Mouse (Mus musculus) splenic B cell, adult 2 months (primary cell): ENCODE data around the gene Emsy.
A peak's percentile ranks its signal among the peaks of the same experiment; 100 is the strongest.

ENCODE experiments used
- DNase-seq: peaks from one replicate; pipeline ENCODE4 v3.0.0-alpha.2; 2011; ENCODE audit warnings: low read depth, low spot score
- H3K27me3 ChIP-seq: 2 replicates; pipeline ENCODE4 v1.6.1; 2012; ENCODE audit warnings: mild to moderate bottlenecking, low read length, moderate library complexity, mixed read lengths; ENCODE audit not compliant: control insufficient read depth, poor library complexity, insufficient read depth, severe bottlenecking
- H3K36me3 ChIP-seq: 2 replicates; pipeline ENCODE4 v1.6.1; 2012; ENCODE audit warnings: mild to moderate bottlenecking, low read length, moderate library complexity, mixed read lengths; ENCODE audit not compliant: control insufficient read depth, poor library complexity, insufficient read depth, severe bottlenecking

Gene Emsy

GRCm38 (mm10) chr7:98656531-98657221 lies at the start of gene Emsy:
TSS of gene Emsy (minus strand) at chr7:98656783.
- Histone ChIP-seq H3K27me3 (no peaks in the 10 kb centered on the region), H3K36me3 (peaks cover 2% of the 10 kb centered on the region; the same call in 1 of the 2 replicates)
- DNase-seq: peak; percentile 93

GRCm38 (mm10) chr7:98704276-98704675 lies 47.7 kb upstream of the Emsy start:
- H3K36me3 ChIP-seq: no peaks in the 10 kb centered on the region
- no peak for DNase-seq
- no peaks in the 10 kb centered on the region for H3K27me3 ChIP-seq

- no peak for DNase-seq
- Histone ChIP-seq H3K27me3 (no peaks in the 10 kb centered on the region), H3K36me3 (no peaks in the 10 kb centered on the region)
Measured at GRCm38 (mm10) chr7:98703365-98703881, 46.8 kb upstream of the Emsy start.

- Histone ChIP-seq H3K27me3 (no peaks in the 10 kb centered on the region), H3K36me3 (no peaks in the 10 kb centered on the region)
- peak; percentile 100 for DNase-seq
Measured at GRCm38 (mm10) chr7:98702283-98703240, 46.0 kb upstream of the Emsy start, which contains the start of gene Thap12. TSS of gene Thap12 (plus strand) at chr7:98703103.

- no peak for DNase-seq
- Histone ChIP-seq H3K27me3 (no peaks in the 10 kb centered on the region), H3K36me3 (no peaks in the 10 kb centered on the region)
Measured at GRCm38 (mm10) chr7:98701771-98702170, 45.2 kb upstream of the Emsy start.

- no peaks in the 10 kb centered on the region for H3K36me3 ChIP-seq
- no peak for DNase-seq
- H3K27me3 ChIP-seq: no peaks in the 10 kb centered on the region
Measured at GRCm38 (mm10) chr7:98698590-98698989, 42.0 kb upstream of the Emsy start.

GRCm38 (mm10) chr7:98698041-98698440 lies 41.5 kb upstream of the Emsy start:
- H3K27me3 ChIP-seq: no peaks in the 10 kb centered on the region
- no peaks in the 10 kb centered on the region for H3K36me3 ChIP-seq
- no peak for DNase-seq

- DNase-seq: peak; percentile 28
- no peaks in the 10 kb centered on the region for H3K27me3 ChIP-seq
- H3K36me3 ChIP-seq: no peaks in the 10 kb centered on the region
Measured at GRCm38 (mm10) chr7:98697496-98697895, 40.9 kb upstream of the Emsy start.

- H3K36me3 ChIP-seq: no peaks in the 10 kb centered on the region
- H3K27me3 ChIP-seq: no peaks in the 10 kb centered on the region
- DNase-seq: peak; percentile 73
Measured at GRCm38 (mm10) chr7:98694046-98694445, 37.5 kb upstream of the Emsy start.

- no peaks in the 10 kb centered on the region for H3K27me3 ChIP-seq
- no peaks in the 10 kb centered on the region for H3K36me3 ChIP-seq
- DNase-seq: no peak
Measured at GRCm38 (mm10) chr7:98692761-98693546, 36.4 kb upstream of the Emsy start.

- no peak for DNase-seq
- no peaks in the 10 kb centered on the region for H3K27me3 ChIP-seq
Measured at GRCm38 (mm10) chr7:98690831-98691230, 34.2 kb upstream of the Emsy start.

GRCm38 (mm10) chr7:98690126-98690525 lies 33.5 kb upstream of the Emsy start:
- DNase-seq: no peak
- Histone ChIP-seq H3K27me3 (no peaks in the 10 kb centered on the region), H3K36me3 (no peaks in the 10 kb centered on the region)

More at GRCm38 (mm10) chr7:98690831-98691230, 34.2 kb upstream of the Emsy start:
- no peaks in the 10 kb centered on the region for H3K36me3 ChIP-seq

- Histone ChIP-seq H3K27me3 (no peaks in the 10 kb centered on the region), H3K36me3 (no peaks in the 10 kb centered on the region)
- DNase-seq: no peak
Measured at GRCm38 (mm10) chr7:98685895-98686294, 29.3 kb upstream of the Emsy start.

- Histone ChIP-seq H3K36me3 (no peaks in the 10 kb centered on the region), H3K27me3 (no peaks in the 10 kb centered on the region)
- DNase-seq: no peak
Measured at GRCm38 (mm10) chr7:98682821-98683220, 26.2 kb upstream of the Emsy start.
